Mouse (Mus musculus) regulatory T cell (primary cell): Measurements from ENCODE around the gene Ldhal6b.

Source experiments
- in situ Hi-C: fragments of 300-600 bp; cut with MboI, MseI; formaldehyde crosslinking; loops from one replicate; pipeline ENCODE4 v1.15.1; 2025; ENCODE audit warnings: high pct_unique_total_duplicates

Gene Ldhal6b

DNA sequence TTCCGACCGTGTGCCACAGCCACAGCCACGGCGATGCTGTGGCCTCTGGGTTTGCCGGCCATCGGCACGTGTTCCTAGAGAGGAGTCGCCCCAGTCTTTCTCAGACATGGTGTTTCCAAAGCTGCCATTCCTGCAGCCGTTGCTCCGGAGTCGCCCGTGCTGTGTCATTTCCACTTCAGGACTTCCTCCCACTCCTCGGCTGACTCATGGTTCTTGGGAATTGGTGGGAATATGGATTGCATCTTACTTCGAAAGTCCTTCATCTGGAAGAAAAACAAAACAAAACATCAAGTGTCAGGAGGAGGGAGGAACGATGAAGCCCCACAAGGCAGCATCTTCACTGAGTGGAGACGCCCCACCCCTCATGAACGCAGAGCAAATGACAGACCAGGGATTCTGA lies 7.4 kb downstream of the Ldhal6b start:
- in situ Hi-C loops, result no loop called here

DNA sequence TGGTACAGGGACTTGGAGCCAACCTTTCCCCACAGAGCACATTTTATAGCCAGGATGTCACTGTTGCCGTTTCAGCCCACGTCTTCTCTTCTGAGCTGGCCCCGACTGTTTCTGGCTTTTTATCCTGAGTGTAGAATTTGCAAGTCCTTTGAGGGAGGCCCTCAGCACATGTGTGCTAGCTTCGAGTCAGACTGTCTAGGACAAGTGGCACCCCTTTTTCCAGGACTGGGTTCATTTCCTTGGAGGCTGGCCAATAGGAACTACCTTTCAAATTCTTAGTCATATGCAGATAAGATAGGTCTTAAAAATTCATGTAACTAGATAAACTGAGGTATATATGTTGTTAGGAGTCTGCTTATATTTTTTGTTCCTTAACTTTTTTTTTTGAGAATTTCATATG lies 8.2 kb downstream of the Ldhal6b start:
- in situ Hi-C loops, result no loop called here

DNA sequence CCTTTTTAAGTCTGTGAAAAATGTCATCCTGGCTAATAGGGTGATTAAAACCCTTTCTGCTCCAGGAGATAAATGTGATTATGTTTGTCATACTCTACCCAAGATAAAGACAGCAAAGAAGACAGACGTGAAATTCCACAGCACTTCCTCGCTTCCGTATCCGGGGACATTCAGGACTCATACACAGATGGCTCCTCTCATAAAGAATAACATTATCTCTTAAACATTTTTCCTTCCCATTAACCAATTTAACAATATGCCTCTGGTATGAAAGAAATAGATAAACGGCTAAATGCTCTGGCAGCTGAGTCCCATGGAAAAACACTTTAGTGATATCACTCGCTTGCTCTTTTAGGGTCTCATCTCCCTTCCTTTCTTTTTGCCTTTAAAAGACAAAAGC lies 11.5 kb downstream of the Ldhal6b start:
- in situ Hi-C loops, result no loop called here

DNA sequence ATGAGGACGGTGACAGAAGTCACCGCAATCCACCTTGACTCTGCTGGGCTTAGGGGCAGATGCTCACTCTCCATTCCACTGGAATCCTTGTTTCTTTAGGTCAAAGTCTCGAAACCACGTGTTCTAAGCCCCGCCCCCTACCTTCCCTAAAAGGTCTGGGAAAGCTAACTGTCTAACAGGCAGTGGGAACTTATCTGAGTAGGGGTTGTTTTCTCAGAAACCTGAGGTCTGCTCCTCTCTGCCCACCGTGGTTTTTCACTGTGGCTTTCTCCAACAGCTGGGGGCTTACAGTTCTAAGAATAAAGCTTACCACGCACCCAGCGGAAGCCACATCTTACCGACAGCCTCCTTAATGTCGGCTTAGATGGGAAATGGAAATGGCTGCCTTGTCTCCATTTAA lies 12.0 kb downstream of the Ldhal6b start:
- in situ Hi-C loops, result no loop called here

DNA sequence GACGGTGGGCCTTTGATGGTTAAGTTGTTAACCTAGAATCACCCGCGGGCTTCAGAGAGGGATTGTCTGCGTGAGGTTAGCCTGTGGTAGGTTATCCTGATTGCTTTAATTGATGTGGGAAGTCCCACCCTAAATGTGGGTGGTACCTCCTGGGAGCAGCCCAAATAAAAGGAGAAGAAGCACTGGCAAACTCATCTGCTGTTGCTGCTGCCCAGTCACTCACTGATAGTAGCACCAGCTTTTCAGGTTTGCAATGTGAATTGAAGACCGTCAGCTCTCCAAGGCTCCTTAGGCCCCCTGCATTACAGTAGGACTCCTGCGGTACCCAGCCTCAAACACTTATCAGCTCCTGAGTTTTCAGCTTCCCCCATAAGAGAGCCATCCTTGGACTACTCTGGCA lies 14.7 kb downstream of the Ldhal6b start:
- in situ Hi-C loops, result loop anchor here (5.0 kb wide), 1 partner anchor 272 kb away; no protein-coding TSS in a partner anchor

DNA sequence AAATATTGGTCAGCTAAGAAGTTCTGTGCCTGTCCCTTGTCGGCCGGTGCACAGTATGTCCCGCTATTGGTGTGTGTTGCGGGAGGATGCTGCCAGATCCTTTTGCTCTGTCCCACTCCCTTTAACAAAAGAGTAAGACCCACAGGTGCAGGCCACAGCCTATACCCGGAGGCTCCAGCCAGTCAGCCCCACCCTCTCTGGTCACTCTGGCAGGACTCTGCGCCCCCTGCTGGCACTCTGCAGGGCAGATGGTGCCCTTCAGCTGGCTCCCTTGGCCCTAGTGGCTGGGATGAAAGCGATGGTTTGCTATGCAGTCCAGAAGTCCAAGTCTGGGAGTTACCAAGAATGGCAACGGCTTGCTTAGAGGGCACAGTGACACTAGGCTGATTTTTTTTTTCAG lies 15.9 kb downstream of the Ldhal6b start:
- in situ Hi-C loops, result loop anchor here (5.0 kb wide), 1 partner anchor 270 kb away; no protein-coding TSS in a partner anchor

DNA sequence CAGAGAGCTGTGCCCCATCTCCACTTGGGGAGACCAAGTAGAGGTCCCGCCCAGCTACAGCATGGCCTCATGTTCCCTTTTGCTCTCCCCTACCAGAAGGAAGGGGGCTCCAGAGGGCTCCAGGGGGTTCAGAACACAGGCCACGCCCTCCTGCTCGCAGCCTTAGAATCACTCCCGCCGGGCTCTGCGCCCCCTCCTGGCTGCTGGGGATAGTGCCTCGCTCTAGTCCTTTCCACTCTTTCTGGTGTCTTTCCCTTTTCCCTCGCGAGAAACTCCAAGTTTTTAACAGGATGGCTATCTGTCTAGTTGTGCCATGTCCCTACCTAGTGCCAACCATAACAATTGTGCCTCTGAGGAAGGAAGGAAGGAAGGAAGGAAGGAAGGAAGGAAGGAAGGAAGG lies 16.5 kb downstream of the Ldhal6b start:
- in situ Hi-C loops, result loop anchor here (5.0 kb wide), 1 partner anchor 270 kb away; no protein-coding TSS in a partner anchor

DNA sequence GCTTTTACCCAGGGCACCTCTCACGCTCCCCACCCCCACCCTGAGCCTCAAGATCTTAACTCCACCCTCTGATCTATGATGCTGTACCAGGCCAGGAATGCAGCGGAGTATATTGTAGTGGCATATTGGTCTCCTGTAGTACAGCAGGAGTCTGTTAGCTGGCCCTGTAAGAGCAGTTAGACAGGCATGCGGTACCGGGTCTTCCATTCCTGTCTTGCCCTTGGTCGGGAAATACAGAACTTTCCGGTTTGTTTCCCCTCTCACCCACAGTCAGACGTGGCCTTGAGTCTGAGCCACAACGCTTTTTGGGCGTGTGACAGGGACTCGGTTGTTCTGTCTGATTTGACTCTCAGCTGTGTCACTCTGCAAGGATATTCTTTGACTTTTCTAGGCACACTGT lies 17.3 kb downstream of the Ldhal6b start:
- in situ Hi-C loops, result loop anchor here (5.0 kb wide), 1 partner anchor 269 kb away; no protein-coding TSS in a partner anchor

DNA sequence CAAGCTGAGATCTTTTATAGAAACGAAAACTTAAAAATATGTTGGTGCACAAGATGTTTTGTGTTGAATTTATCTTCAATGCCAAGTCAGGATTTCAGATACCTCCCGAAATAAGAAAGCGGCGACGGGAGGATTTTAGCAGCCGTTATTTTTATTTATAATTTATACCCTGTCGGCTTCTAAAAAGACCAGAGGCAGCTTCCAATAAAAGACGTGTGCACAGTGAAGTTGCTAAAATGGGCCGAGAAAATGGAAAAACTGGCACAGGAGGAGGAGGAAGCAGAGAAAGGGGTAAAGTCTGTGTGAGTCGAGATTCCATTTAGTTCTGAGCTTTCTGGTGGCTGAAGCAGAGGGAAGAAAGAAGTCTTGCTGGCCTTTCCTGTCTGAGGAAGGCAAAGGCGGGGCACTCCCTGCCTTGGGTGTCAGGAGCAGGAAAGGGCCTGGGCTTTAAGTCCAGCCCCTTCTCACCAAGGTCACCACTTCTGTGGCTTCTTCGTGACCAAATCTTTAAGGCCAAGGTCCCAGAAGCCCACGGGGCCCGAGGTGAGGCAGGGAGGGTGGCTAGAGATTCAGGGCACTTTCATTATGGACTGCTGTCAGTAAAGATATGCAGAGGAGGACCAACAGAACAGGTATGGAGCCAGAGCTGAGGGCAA lies 18.0 kb downstream of the Ldhal6b start:
- in situ Hi-C loops, result loop anchor here (5.0 kb wide), 1 partner anchor 268 kb away; no protein-coding TSS in a partner anchor

DNA sequence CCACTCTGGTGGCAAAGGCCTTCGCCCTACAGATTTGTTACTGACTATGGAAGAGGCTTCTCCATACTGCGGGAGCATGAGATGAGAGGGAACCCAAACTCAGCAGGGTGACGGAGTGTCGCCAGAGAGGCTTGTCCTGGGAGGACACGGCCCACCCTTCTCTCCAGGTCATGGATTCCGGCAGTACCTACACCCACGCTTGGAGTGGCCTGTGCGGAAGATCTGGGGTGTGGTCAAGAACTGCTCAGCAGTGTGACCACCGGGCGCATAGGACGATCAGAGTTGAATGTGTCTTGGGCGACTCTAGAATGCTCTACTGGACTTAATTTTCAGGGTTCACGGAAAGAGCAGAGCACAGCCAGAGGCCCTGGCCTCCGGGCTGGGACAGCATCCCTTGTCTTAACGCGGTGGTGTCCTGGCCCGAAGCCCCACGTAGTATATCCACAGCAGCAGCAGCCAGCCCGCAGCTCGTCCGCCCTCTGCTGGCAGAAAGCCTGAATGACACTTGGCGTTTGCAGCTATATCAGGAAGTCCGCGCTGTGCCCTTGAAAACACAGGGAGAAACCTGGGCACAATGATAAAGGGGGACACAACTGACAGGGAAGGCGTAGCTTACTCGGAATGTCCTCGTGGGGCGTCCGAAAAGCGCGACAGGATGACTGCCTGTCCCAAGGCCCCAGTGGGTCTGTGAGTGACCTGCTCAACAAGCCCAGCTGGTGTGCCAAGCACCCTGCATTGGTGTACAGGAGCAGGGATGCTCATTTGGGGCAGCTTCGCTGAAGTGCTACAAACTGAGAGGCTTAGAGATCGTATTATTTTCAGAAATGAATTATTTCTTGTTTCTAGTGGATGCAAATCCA lies 21.2 kb downstream of the Ldhal6b start:
- in situ Hi-C loops, result loop anchor here (5.0 to 10.0 kb wide), 2 partner anchors 50 to 153 kb away; no protein-coding TSS in a partner anchor

DNA sequence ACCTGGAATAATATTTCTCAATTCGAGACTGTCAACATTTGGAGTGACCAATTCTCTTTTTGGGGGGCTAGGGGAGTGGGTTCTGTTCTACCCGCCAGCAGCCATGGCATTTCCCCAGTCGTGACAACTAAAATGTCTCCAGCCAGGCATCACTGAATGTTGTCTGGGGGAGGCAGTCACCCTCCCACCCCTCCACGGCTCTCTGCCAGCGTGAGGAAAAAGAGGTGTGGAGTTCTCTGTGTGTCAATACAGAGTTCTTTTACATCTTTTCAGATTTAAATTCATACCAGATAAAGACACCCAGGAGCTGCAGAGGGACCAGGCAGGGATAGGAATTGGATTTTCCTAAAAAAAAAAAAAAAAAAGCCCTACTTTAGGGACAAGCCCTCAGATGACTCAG lies 22.4 kb downstream of the Ldhal6b start:
- in situ Hi-C loops, result loop anchor here (5.0 to 10.0 kb wide), 2 partner anchors 49 to 151 kb away; no protein-coding TSS in a partner anchor

DNA sequence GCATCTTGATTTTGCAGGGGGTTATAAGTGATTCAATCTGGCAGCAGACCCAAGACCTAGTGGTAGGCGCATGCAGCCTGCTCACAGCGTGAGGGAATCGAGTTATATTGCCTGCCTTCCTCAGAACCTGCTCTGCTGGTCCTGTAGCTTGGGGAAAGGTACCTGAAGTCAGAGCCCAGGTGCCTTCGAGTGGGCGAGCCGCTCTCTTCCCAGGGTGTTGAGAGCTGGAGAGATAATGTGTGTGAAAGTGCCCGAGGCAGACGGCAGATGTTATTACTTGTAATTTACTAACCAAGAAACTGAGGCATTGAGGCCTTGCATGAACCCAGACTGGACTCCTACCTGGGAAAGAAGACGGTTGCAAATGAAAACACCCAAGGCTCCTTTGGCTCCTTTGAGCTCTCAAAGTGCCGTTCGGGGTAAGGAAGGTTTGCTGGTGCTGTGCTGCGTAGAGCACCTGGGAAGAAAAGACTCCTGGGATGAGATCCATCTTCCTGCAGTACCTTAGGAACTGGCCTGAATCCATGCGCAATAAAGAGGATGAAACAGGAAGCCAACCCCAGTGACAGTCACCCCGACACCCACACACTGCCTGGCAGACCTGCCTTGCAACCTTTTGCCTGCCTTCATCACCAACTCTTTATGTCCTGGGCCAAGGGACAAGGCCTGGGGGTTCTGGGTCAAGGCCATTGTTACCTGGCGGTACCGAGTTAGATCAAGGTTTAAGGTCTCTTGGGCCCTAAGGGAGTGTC lies 22.9 kb downstream of the Ldhal6b start:
- in situ Hi-C loops, result loop anchor here (5.0 to 10.0 kb wide), 2 partner anchors 48 to 151 kb away; no protein-coding TSS in a partner anchor

DNA sequence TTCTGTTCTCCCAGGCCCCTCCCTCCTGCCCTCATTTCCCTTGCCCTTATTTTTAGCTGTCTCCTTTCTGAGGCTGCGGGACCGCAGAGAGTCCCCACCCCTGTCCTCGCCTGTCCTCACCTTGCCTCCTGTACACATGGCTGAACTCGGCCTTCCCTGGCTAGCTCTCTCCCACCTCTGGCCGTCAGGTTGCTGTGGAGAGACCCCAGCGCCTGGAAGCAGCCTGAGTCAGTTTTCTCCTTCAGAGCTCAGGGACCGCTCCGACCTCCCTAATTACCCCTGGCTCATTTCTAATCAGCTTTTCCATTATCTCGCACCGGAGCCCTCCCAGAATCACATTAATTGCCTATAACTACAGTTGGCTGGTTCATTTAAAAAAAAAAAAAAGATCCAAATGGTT lies 27.9 kb downstream of the Ldhal6b start:
- in situ Hi-C loops, result loop anchor here (10.0 kb wide), 1 partner anchor 146 kb away; no protein-coding TSS in a partner anchor

DNA sequence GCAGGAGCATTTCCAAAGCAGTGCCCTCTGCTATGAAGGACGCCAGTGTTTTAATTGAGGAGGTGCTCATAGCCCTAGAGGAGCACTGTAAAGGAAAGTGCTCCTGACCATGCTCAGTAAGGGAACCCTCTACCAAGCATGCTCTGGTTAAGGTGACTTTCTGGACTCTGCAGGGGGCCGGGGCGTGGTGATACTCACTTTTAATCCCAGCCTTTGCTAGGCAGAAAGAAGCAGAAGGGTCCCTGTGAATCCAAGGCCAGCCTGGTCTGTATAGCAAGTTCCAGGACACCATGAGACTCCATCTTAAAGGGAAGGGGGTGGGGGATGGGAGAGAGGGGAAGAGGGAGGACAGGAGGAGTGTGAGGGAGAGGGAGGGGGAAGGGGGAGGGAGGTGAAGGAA lies 30.2 kb downstream of the Ldhal6b start:
- in situ Hi-C loops, result no loop called here

DNA sequence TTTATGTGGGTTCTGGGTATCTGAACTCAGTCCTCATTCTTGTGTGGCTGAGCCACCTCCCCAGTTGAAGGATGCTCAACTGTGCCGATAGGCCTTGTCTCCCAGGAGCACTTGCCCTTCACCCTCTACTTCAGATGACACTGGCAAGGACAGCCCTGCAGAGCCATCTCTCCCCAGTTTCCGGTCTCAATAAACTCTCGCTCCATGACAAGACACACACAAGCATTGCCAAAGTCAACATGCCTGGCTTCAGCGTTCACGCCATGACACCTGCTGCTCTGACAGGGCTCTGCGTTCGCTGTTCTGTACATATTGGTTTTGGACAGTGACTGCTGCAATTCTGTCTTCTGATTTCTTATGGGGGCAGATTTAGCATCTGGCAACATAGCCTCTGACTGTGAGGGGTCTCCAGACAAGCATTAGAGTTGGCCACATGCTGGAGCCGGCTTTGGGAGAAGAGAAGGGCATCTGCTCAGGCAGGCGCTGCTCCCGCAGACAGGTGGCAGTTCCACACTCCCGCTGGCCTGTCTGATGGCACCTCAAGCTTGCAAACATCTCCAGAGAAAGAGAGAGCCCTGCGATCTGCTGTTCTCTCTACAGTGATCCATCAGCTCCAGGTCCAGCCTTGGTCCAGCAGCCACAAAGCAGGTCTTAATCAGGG lies 31.6 kb downstream of the Ldhal6b start:
- in situ Hi-C loops, result no loop called here

DNA sequence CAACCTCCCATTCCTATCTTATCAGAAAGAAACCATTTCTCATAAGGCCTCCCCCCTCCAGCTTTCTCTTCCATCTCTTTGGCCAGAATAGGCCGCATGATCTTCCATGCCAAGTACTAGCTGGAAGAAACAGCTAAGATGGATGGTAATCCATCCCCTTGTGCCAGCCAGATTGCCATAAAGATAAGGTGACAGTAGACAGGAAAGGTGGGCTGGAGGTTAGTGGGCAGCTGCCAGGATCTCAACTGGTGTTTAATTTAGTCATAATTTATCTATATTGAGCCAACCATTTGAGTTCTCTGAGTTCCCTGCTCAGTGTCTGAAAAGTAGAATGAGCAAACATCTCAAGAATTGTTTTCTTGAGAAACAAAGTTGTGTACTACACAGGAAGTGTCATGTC lies 32.9 kb downstream of the Ldhal6b start:
- in situ Hi-C loops, result no loop called here

DNA sequence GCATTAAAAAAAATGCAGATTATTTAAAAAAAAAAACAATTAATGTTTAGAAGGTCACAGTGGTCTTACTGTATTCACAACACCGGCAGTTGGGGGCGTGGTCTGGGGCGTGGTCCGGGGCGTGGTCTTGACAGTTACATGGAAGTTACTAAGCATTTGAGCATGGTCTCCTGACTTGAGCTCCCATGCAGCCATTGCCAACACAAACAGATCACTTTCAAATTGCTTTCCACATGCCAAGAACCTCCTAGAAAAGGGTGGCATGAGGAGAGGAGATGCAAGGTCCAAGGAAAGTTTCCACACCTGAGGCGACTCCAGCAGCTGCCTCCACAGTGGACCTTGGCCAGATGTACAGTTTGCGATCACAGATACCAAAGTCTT lies 40.6 kb downstream of the Ldhal6b start:
- in situ Hi-C loops, result no loop called here

DNA sequence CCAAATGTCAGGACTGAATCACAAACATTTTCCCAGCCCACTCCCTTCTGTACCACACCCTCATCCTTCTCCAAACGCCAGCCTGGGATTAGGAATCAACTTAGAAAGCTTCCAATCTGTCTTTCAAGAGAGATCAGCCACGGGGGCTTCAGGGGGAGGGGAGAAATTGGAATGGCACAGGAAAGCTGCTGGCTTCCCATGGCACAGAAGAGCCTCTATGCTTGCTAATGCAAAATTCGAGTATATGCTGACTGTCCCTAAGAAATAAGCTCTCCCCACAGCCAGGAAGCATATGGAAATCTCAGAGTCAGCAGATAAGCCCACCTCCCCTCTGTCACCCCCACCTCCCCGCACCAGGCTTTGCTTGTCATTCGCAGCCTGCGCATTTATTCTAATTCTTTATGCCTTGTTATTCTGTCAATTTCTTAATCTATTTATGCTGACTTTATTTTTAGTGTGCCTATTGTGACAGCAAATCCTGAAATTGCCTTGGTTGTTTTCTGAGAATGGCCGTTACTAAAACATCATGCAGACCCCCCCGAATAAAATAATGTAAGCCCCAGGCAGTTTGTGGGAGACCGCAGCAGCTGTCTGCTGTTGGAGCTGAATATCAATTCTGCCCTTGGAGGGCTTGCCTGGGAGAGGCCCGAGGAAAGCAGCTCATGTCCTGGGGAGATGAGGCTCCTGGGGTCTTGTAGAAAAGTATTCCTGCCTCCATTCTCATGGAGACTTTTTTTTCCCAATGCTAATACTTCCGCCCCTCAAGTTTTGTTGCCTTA lies 41.2 kb downstream of the Ldhal6b start:
- in situ Hi-C loops, result no loop called here

DNA sequence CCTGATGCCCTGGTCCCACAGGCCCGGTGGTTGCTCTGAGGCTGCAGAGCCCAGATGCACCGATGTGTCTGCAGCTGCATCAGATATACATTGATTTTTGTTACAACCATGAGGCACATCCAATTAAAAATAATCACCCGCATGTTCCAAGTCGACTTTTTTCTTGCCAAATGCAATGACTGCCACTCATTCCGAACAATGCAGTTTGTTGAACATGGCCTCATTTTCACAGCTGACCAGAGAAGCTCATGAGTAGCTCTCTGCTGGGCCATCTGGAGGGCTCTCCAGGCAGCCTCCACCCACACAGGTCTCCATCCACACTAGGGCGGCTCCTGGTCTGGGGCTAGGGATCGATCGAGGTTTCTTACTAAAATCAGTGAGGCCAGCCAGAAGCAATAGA lies 45.6 kb downstream of the Ldhal6b start:
- in situ Hi-C loops, result no loop called here

DNA sequence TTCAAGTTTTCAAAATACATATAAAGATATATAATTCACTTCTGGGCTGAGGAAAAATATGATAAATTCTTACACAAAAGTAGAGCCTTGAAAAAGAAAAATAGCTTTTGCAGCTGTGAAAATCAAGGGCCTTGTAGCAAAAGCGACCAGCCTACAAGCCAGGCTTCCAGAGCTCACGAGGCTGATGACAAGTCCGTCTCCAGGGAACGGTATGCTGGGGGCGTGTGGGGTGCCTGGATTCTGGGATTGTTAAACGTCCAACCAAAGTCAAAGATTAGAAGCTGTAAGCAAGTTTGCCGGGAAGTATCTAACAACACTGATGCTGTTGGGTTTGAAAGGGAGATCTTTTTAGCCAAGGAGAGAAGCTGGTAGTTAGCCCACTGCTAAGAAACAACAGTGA lies 47.0 kb downstream of the Ldhal6b start:
- in situ Hi-C loops, result no loop called here

DNA sequence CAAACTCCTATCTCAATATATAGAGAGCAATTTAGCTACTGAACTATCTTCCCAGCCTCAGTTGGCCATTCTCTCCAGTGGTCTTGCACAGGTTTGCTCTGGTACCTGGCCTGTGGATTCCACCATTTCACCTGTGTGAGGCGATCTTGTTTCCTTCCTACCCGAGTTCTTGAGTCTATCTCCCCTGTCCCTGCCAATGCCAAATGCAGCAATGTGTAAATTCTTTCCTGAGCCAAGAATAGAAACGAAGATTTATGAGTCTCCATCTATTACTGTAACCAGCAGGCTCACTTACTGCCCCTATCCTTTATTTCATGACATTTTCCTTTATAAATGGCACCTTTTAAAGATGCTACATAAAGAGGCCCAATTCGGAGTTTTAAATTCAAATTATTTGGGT lies 47.5 kb downstream of the Ldhal6b start:
- in situ Hi-C loops, result no loop called here
